Mouse (Mus musculus): ENCODE measurements around the gene Kat14. TPM values are rescaled to one million over a fixed set of nuclear protein-coding genes. Genes with fewer than 3 reads are reported as not detected.

The Kat14 gene
- polyA plus RNA-seq, 2 experiments = 11.8 to 13.7 TPM

DNA sequence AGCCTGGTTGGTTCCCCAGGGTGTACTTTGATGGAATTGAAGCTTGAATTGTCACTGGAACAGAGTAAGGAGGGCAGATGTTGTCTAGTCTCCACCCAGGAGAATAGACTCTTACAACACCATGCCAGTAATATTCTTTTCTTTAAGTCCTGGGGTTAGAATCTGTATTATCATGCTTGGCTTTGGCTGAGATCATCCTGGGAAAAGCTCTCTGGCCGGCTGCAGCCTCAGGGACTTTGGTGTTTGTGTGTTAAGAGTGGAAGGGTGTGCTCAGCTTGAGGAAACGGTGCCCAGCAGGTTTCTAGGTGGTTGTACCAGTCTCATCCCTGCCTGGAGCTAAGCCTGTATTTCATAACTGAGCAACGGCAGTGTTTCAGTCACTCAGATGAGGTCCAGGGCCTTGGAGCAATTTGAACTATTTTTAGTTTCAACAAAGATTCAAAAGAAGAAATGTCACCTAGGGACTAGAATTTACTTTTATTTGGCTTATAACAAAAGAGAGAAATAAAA lies 70.5 kb downstream of the Kat14 start:
- H3K4me1 ChIP-seq (replicated peaks; ENCODE audit: control insufficient read depth in 2 of 2, insufficient read depth in 2 of 2, low read length in 1 of 2) = no peaks in the 10 kb centered on the region
- ATAC-seq (ENCODE audit: insufficient read depth) = no peak
- H3K27ac ChIP-seq = no peak overlapping the region
- H3K4me3 ChIP-seq (ENCODE audit: insufficient read depth in 1 of 2, low read depth in 2 of 2, low read length in 2 of 2) = no peak overlapping the region
- TF ChIP-seq CTCF (IDR thresholded peaks at IDR 0.05; ENCODE audit: low read depth) (no peak), EP300 (IDR thresholded peaks at IDR 0.05; ENCODE audit: low read depth) (no peak)
- no peaks in the 10 kb centered on the region for H3K36me3 ChIP-seq (replicated peaks; ENCODE audit: control insufficient read depth, insufficient read depth, low read depth)
- no peak for DNase-seq (ENCODE audit: low read depth in 3 of 3, low spot score in 3 of 3)
- no peaks in the 10 kb centered on the region for H3K9me3 ChIP-seq (ENCODE audit: control insufficient read depth, low read length)
- no peaks in the 10 kb centered on the region for H3K27me3 ChIP-seq (ENCODE audit: control insufficient read depth, insufficient read depth, low read length)
- H3K4me2 ChIP-seq (ENCODE audit: low read depth) = no peak overlapping the region
- WGBS (ENCODE audit: insufficient replicate concordance) = 52% methylated on average over 3 of the region's 3 CpGs
- no peak overlapping the region for H3K9ac ChIP-seq (replicated peaks)

GRCm38 (mm10) chr2:144441386-144441915 lies 72.7 kb downstream of the Kat14 start:
- no peaks in the 10 kb centered on the region for H3K9me3 ChIP-seq (ENCODE audit: control insufficient read depth, low read length)
- H3K4me1 ChIP-seq (replicated peaks; ENCODE audit: control insufficient read depth in 2 of 2, insufficient read depth in 2 of 2, low read length in 1 of 2) = peaks cover 0 to 4% of the 10 kb centered on the region in 2 experiments; a peak in 1 of 4 replicates
- no peaks in the 10 kb centered on the region for H3K36me3 ChIP-seq (replicated peaks; ENCODE audit: control insufficient read depth, insufficient read depth, low read depth)
- H3K4me3 ChIP-seq (ENCODE audit: insufficient read depth in 1 of 2, low read depth in 2 of 2, low read length in 2 of 2) = no peak overlapping the region
- H3K27ac ChIP-seq = no peak overlapping the region
- H3K27me3 ChIP-seq (ENCODE audit: control insufficient read depth, insufficient read depth, low read length) = no peaks in the 10 kb centered on the region
- no peak for DNase-seq (ENCODE audit: low read depth in 3 of 3, low spot score in 3 of 3)
- no peak overlapping the region for H3K9ac ChIP-seq (replicated peaks)
- no peak overlapping the region for H3K4me2 ChIP-seq (ENCODE audit: low read depth)
- WGBS (ENCODE audit: insufficient replicate concordance) = 69% methylated on average over 11 of the region's 11 CpGs
- TF ChIP-seq EP300 (IDR thresholded peaks at IDR 0.05; ENCODE audit: low read depth) (no peak), CTCF (IDR thresholded peaks at IDR 0.05; ENCODE audit: low read depth) (no peak)
- ATAC-seq (ENCODE audit: insufficient read depth) = no peak

DNA sequence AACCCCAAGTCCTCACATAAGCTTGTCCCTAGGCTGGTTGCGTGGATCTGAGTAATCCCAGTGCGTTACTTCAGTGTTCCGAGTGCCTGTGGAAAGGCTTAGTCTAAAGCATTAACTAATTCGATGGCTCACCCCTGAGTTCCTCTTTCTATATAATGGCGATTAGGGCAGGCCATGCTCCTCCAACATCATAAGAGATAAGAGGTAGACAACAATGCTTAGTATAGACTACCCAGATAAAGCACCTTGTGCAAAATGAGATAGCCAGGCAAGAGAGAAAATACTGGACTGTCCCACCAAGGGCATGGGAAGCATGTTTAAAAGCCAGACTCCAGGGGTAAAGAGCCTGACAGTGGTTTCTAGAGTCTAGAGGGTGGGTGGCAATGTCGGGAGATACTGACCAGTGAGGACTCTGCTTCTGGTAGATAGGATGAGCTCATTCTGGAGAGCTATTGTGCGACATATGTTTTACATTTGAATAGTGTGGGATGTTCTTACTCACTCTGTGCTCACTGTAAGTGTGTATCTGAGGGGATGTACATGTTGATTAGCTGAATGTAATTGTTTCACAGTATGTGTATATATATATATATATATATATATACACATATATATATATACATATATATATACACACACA lies 77.7 kb downstream of the Kat14 start:
- ATAC-seq (ENCODE audit: insufficient read depth) = peak; percentile 80
- 35% methylated on average over 7 of the region's 7 CpGs for WGBS (ENCODE audit: insufficient replicate concordance)
- 0 out of 2 replicates have a peak overlapping the region, but pooled peaks have one; percentile 6 for H3K4me2 ChIP-seq (ENCODE audit: low read depth)

GRCm38 (mm10) chr2:144450378-144450777 lies 81.6 kb downstream of the Kat14 start:
- WGBS (ENCODE audit: insufficient replicate concordance) = 41% methylated on average over 2 of the region's 2 CpGs
- no peaks in the 10 kb centered on the region for H3K9me3 ChIP-seq (ENCODE audit: control insufficient read depth, low read length)
- H3K9ac ChIP-seq (replicated peaks) = no peak overlapping the region
- H3K27me3 ChIP-seq (ENCODE audit: control insufficient read depth, insufficient read depth, low read length) = no peaks in the 10 kb centered on the region
- ATAC-seq (ENCODE audit: insufficient read depth) (no peak), DNase-seq (ENCODE audit: low read depth in 3 of 3, low spot score in 3 of 3) (no peak)
- H3K4me3 ChIP-seq (ENCODE audit: insufficient read depth in 1 of 2, low read depth in 2 of 2, low read length in 2 of 2) = no peak overlapping the region
- TF ChIP-seq EP300 (IDR thresholded peaks at IDR 0.05; ENCODE audit: low read depth) (no peak), CTCF (IDR thresholded peaks at IDR 0.05; ENCODE audit: low read depth) (no peak)
- no peak overlapping the region for H3K27ac ChIP-seq
- peaks cover 0 to 4% of the 10 kb centered on the region in 2 experiments; a peak in 1 of 4 replicates for H3K4me1 ChIP-seq (replicated peaks; ENCODE audit: control insufficient read depth in 2 of 2, insufficient read depth in 2 of 2, low read length in 1 of 2)
- H3K4me2 ChIP-seq (ENCODE audit: low read depth) = no peak overlapping the region
- H3K36me3 ChIP-seq (replicated peaks; ENCODE audit: control insufficient read depth, insufficient read depth, low read depth) = no peaks in the 10 kb centered on the region

More for the DNA sequence above, 77.7 kb downstream of the Kat14 start:
- no peaks in the 10 kb centered on the region for H3K36me3 ChIP-seq (replicated peaks; ENCODE audit: control insufficient read depth, insufficient read depth, low read depth)
- H3K27me3 ChIP-seq (ENCODE audit: control insufficient read depth, insufficient read depth, low read length) = no peaks in the 10 kb centered on the region
- TF ChIP-seq CTCF (IDR thresholded peaks at IDR 0.05; ENCODE audit: low read depth) (no peak), EP300 (IDR thresholded peaks at IDR 0.05; ENCODE audit: low read depth) (peak; percentile 32; the same call in 1 of the 2 replicates)
- DNase-seq (ENCODE audit: low read depth in 3 of 3, low spot score in 3 of 3) = no peak
- H3K4me1 ChIP-seq (replicated peaks; ENCODE audit: control insufficient read depth in 2 of 2, insufficient read depth in 2 of 2, low read length in 1 of 2) = peaks cover 0 to 4% of the 10 kb centered on the region in 2 experiments; a peak in 1 of 4 replicates
- no peak overlapping the region for H3K9ac ChIP-seq (replicated peaks)
- H3K9me3 ChIP-seq (ENCODE audit: control insufficient read depth, low read length) = no peaks in the 10 kb centered on the region
- H3K4me3 ChIP-seq (ENCODE audit: insufficient read depth in 1 of 2, low read depth in 2 of 2, low read length in 2 of 2) = no peak overlapping the region
- H3K27ac ChIP-seq = no peak overlapping the region

GRCm38 (mm10) chr2:144452364-144453008 lies 83.7 kb downstream of the Kat14 start:
- Histone ChIP-seq H3K4me2 (ENCODE audit: low read depth) (no peak overlapping the region), H3K9ac (replicated peaks) (no peak overlapping the region), H3K27ac (no peak overlapping the region), H3K4me3 (ENCODE audit: insufficient read depth in 1 of 2, low read depth in 2 of 2, low read length in 2 of 2) (no peak overlapping the region), H3K27me3 (ENCODE audit: control insufficient read depth, insufficient read depth, low read length) (no peaks in the 10 kb centered on the region), H3K4me1 (replicated peaks; ENCODE audit: control insufficient read depth in 2 of 2, insufficient read depth in 2 of 2, low read length in 1 of 2) (no peaks in the 10 kb centered on the region), H3K36me3 (replicated peaks; ENCODE audit: control insufficient read depth, insufficient read depth, low read depth) (no peaks in the 10 kb centered on the region), H3K9me3 (ENCODE audit: control insufficient read depth, low read length) (no peaks in the 10 kb centered on the region)
- DNase-seq (ENCODE audit: low read depth in 3 of 3, low spot score in 3 of 3) (peak; percentile 40 to 47 (median 44)), ATAC-seq (ENCODE audit: insufficient read depth) (no peak)
- WGBS (ENCODE audit: insufficient replicate concordance) = 5% methylated on average over 8 of the region's 8 CpGs
- TF ChIP-seq EP300 (IDR thresholded peaks at IDR 0.05; ENCODE audit: low read depth) (no peak), CTCF (IDR thresholded peaks at IDR 0.05; ENCODE audit: low read depth) (peak; percentile 80)

Other genes with a start within 250 kb of the Kat14 start
- gene Mgme1, start 98.3 kb upstream of the Kat14 start, polyA plus RNA-seq (2012; rRNA removed) = 4.2 and 5.9 TPM in 2 replicates
- gene Mgme1, start 98.3 kb upstream of the Kat14 start, polyA plus RNA-seq (2014; fragmentation: Nextera tagmentation; extraction: Ambion mirVana) = 9.2 TPM in 2 replicates
- gene Snx5, start 98.1 kb upstream of the Kat14 start, polyA plus RNA-seq (2012; rRNA removed) = 42.5 and 67.0 TPM in 2 replicates
- 66.3 and 70.6 TPM in 2 replicates for gene Snx5, start 98.1 kb upstream of the Kat14 start, polyA plus RNA-seq (2014; fragmentation: Nextera tagmentation; extraction: Ambion mirVana)
- gene Ovol2, start 36.8 kb upstream of the Kat14 start, polyA plus RNA-seq (2012; rRNA removed) = 0.03 and 0.05 TPM in 2 replicates
- gene Ovol2, start 36.8 kb upstream of the Kat14 start, polyA plus RNA-seq (2014; fragmentation: Nextera tagmentation; extraction: Ambion mirVana) = not detected in 2 replicates
- not detected in 2 replicates for gene Pet117, start within 50 bp of the Kat14 start, polyA plus RNA-seq (2012; rRNA removed)
- 0.77 and 0.80 TPM in 2 replicates for gene Pet117, start within 50 bp of the Kat14 start, polyA plus RNA-seq (2014; fragmentation: Nextera tagmentation; extraction: Ambion mirVana)
- 0.01 and 0.02 TPM in 2 replicates for gene Dzank1, start 158.4 kb downstream of the Kat14 start, polyA plus RNA-seq (2012; rRNA removed)
- 0.17 TPM in 1 of 2 replicates, not detected in the other for gene Dzank1, start 158.4 kb downstream of the Kat14 start, polyA plus RNA-seq (2014; fragmentation: Nextera tagmentation; extraction: Ambion mirVana)
- gene Polr3f, start 158.7 kb downstream of the Kat14 start, polyA plus RNA-seq (2012; rRNA removed) = 3.5 and 5.8 TPM in 2 replicates
- gene Polr3f, start 158.7 kb downstream of the Kat14 start, polyA plus RNA-seq (2014; fragmentation: Nextera tagmentation; extraction: Ambion mirVana) = 7.5 and 7.7 TPM in 2 replicates
- 2.8 and 4.6 TPM in 2 replicates for gene Rbbp9, start 181.9 kb downstream of the Kat14 start, polyA plus RNA-seq (2012; rRNA removed)
- 8.3 and 8.5 TPM in 2 replicates for gene Rbbp9, start 181.9 kb downstream of the Kat14 start, polyA plus RNA-seq (2014; fragmentation: Nextera tagmentation; extraction: Ambion mirVana)
- gene Sec23b, start 187.2 kb downstream of the Kat14 start, polyA plus RNA-seq (2012; rRNA removed) = 23.3 and 27.9 TPM in 2 replicates
- 46.5 and 51.7 TPM in 2 replicates for gene Sec23b, start 187.2 kb downstream of the Kat14 start, polyA plus RNA-seq (2014; fragmentation: Nextera tagmentation; extraction: Ambion mirVana)
- gene Smim26, start 225.1 kb downstream of the Kat14 start, polyA plus RNA-seq (2012; rRNA removed) = 10.6 and 15.6 TPM in 2 replicates
- gene Smim26, start 225.1 kb downstream of the Kat14 start, polyA plus RNA-seq (2014; fragmentation: Nextera tagmentation; extraction: Ambion mirVana) = 21.0 and 22.1 TPM in 2 replicates
- 8.6 and 10.6 TPM in 2 replicates for gene Dtd1, start 230.9 kb downstream of the Kat14 start, polyA plus RNA-seq (2012; rRNA removed)
- 21.0 and 22.4 TPM in 2 replicates for gene Dtd1, start 230.9 kb downstream of the Kat14 start, polyA plus RNA-seq (2014; fragmentation: Nextera tagmentation; extraction: Ambion mirVana)

All from liver, embryonic 14.5 days (tissue).